Mouse (Mus musculus) forebrain, embryonic 14.5 days (tissue): ENCODE measurements around the gene Ola1. TPM values are rescaled to one million over a fixed set of nuclear protein-coding genes. Genes with fewer than 3 reads are reported as not detected.

Source experiments
- polyA plus RNA-seq: library from polyadenylated mRNA; unstranded; fragments of >200 nt; fragmentation: Nextera tagmentation; extraction: Ambion mirVana; gene quantifications from 2 replicates; pipeline ENCODE4 v1.2.1, GENCODE M21; 2014

Ola1 gene
- polyA plus RNA-seq, 1 experiment from 2014 or later = 80.9 TPM

Other genes starting within 250 kb of the Ola1 start
- gene Sp3, start 238.5 kb downstream of the Ola1 start, polyA plus RNA-seq = 61.9 and 64.6 TPM in 2 replicates
- not detected in 2 replicates for gene Gm11084, start 232.2 kb downstream of the Ola1 start, polyA plus RNA-seq
- gene Sp9, start 53.0 kb upstream of the Ola1 start, polyA plus RNA-seq = 10.9 and 12.2 TPM in 2 replicates
- 6.2 and 7.2 TPM in 2 replicates for gene Scrn3, start 93.7 kb upstream of the Ola1 start, polyA plus RNA-seq
- 23.4 and 25.9 TPM in 2 replicates for gene Cir1, start 93.8 kb upstream of the Ola1 start, polyA plus RNA-seq
- gene Gpr155, start 167.6 kb upstream of the Ola1 start, polyA plus RNA-seq = 9.1 and 9.4 TPM in 2 replicates